Mouse (Mus musculus) neural tube, embryonic 11.5 days (tissue): ENCODE data around the gene Myo16. TPM values are rescaled to one million over a fixed set of nuclear protein-coding genes. Genes with fewer than 3 reads are reported as not detected.
A peak's percentile ranks its signal among the peaks of the same experiment; 100 is the strongest.

Experiments used
- ATAC-seq: fragments of 200-750 bp; cut with Nextera tagmentation; 2 replicates; pipeline ENCODE4 v1.8.0; 2017; ENCODE audit warnings: moderate number of reproducible peaks, mild to moderate bottlenecking, moderate TSS enrichment, moderate library complexity; ENCODE audit not compliant: insufficient read depth, low FRiP score, low TSS enrichment
- DNase-seq: peaks from one replicate; pipeline ENCODE4 v3.0.0-alpha.2; 2015; ENCODE audit warnings: low spot score
- H3K27ac ChIP-seq: fragments of 300-500 bp; sonication (generic); 2 replicates; pipeline ENCODE4 v1.5.1; 2014; ENCODE audit warnings: low read depth, mild to moderate bottlenecking, low read length
- H3K27me3 ChIP-seq: fragments of 300-500 bp; sonication (generic); 2 replicates; pipeline ENCODE4 v1.6.1; 2014; ENCODE audit warnings: mild to moderate bottlenecking, low read length, mixed read lengths; ENCODE audit not compliant: control insufficient read depth, insufficient read depth
- H3K36me3 ChIP-seq: fragments of 300-500 bp; sonication (generic); 2 replicates; pipeline ENCODE4 v1.6.1; 2014; ENCODE audit warnings: mild to moderate bottlenecking, low read length, moderate library complexity, mixed read lengths; ENCODE audit not compliant: control insufficient read depth, insufficient read depth
- H3K4me1 ChIP-seq: fragments of 300-500 bp; sonication (generic); 2 replicates; pipeline ENCODE4 v1.6.1; 2014; ENCODE audit warnings: low read length, mixed read lengths; ENCODE audit not compliant: control insufficient read depth, insufficient read depth
- H3K4me2 ChIP-seq: fragments of 300-500 bp; sonication (generic); 2 replicates; pipeline ENCODE4 v1.6.1; 2014; ENCODE audit warnings: low read depth, mild to moderate bottlenecking, moderate library complexity
- H3K4me3 ChIP-seq: fragments of 300-500 bp; sonication (generic); 2 replicates; pipeline ENCODE4 v1.5.1; 2014; ENCODE audit warnings: low read depth, low read length
- H3K9ac ChIP-seq: fragments of 300-500 bp; sonication (generic); 2 replicates; pipeline ENCODE4 v1.6.1; 2014; ENCODE audit warnings: mild to moderate bottlenecking, low read length
- H3K9me3 ChIP-seq: fragments of 300-500 bp; sonication (generic); 2 replicates; pipeline ENCODE4 v1.6.1; 2016; ENCODE audit warnings: low read length; ENCODE audit not compliant: control insufficient read depth
- WGBS: fragments of 180-500 bp; shearing (Covaris S2); extraction: QIAGEN DNeasy Blood & Tissue Kit; methylation state at CpG from one replicate; pipeline ENCODE4 v1.1.7; 2014; 5-methylcytosine and 5-hydroxymethylcytosine counted together
- polyA plus RNA-seq: library from polyadenylated mRNA; unstranded; fragments of >200 nt; fragmentation: Nextera tagmentation; extraction: Ambion mirVana; gene quantifications from 2 replicates; pipeline ENCODE4 v1.2.1, GENCODE M21; 2014

The Myo16 gene
- polyA plus RNA-seq, 1 experiment from 2014 or later = 2.5 TPM

DNA sequence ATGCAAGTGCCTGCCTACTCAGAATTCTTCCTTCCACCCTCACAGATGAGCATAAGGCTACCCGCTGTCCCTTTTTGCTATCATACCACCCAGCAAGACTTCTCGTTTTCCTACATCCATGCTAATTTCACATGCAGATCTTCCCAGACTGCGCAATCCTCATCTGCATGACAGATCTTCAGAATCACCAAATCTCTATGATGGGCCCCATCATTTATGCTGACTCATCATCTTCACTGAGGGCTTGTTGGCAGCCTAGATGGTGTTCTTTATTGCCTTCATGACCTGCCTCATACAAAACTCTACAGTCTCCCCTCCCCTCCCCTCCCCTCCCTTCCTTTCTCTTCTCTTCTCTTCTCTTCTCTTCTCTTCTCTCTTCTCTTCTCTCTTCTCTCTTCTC is 395.7 kb downstream of the Myo16 start:
- 96% methylated on average over 3 of the region's 3 CpGs for WGBS
- H3K9ac ChIP-seq = no peak overlapping the region
- H3K4me3 ChIP-seq = no peak overlapping the region
- no peaks in the 10 kb centered on the region for H3K36me3 ChIP-seq
- H3K27me3 ChIP-seq = no peaks in the 10 kb centered on the region
- no peak overlapping the region for H3K27ac ChIP-seq
- H3K4me2 ChIP-seq = no peak overlapping the region
- H3K9me3 ChIP-seq = no peaks in the 10 kb centered on the region
- ATAC-seq = no peak
- no peaks in the 10 kb centered on the region for H3K4me1 ChIP-seq
- DNase-seq = no peak

DNA sequence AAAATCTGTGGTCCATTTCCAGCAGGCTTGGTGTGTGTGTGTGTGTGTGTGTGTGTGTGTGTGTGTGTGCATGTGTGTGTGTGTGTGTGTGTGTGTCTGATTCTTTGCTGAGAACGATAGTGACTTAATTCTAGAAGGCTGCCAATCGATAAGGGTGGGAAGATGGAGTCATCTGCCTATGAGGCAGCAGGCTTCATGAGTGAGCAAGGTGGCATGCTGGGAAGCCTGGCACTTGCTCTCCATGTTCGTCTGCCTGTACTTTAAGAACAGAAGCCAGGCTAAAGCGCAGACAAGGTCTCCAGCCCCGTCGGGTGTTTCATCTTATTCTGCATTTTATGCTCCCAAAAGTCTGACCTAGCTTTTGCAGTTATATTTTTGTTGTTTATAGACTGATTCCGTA is 404.2 kb downstream of the Myo16 start:
- ATAC-seq (no peak), DNase-seq (no peak)
- Histone ChIP-seq H3K4me3 (no peak overlapping the region), H3K4me1 (peaks cover 2% of the 10 kb centered on the region; the same call in 1 of the 2 replicates), H3K36me3 (no peaks in the 10 kb centered on the region), H3K9ac (no peak overlapping the region), H3K27me3 (no peaks in the 10 kb centered on the region), H3K4me2 (no peak overlapping the region), H3K27ac (no peak overlapping the region), H3K9me3 (no peaks in the 10 kb centered on the region)
- 62% methylated on average over 7 of the region's 7 CpGs for WGBS

DNA sequence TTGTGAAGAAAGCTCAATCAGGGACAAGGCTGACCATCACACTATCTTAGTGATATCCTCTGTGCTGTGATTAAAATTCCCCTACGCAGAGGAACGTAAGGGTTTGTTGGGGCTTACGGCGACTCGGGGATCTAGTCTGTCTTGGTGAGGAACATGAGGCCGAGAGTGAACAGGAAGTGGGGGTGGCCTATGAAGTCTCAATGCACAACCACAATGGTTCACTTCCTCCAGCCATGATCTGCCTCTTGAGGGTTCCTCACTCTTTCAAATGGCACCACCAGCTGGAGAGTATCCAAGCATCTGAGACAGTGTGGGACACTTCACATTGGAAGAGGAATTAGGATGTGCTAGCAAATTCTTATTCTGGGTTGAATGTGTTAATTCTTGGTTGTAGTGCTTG is 405.8 kb downstream of the Myo16 start:
- no peak for DNase-seq
- H3K36me3 ChIP-seq = no peaks in the 10 kb centered on the region
- no peaks in the 10 kb centered on the region for H3K9me3 ChIP-seq
- H3K9ac ChIP-seq = no peak overlapping the region
- H3K4me1 ChIP-seq = peaks cover 2% of the 10 kb centered on the region; the same call in 1 of the 2 replicates
- ATAC-seq = no peak
- no peaks in the 10 kb centered on the region for H3K27me3 ChIP-seq
- no peak overlapping the region for H3K4me2 ChIP-seq
- H3K27ac ChIP-seq = no peak overlapping the region
- H3K4me3 ChIP-seq = no peak overlapping the region
- WGBS = 90% methylated on average over 6 of the region's 6 CpGs

DNA sequence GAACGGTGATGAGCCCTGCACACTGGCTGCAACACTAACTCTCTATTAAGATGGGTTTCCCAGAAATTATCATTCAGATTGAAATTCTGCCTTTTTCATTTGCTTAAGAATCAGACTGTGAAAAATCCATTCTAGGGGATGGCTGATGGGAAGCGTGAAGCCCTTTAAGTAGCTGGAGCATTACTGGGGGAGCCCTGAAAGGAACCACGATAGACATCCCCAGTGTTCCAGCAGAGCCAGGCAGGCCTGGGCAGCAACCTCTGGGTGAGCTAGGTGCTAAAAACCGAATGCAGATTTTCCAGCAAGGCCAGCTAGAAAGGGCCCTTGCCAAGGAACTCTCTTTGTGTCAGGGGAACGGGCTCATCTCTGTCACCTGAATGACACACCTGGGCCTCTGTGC is 407.9 kb downstream of the Myo16 start:
- Histone ChIP-seq H3K27me3 (no peaks in the 10 kb centered on the region), H3K4me1 (peaks cover 2% of the 10 kb centered on the region; the same call in 1 of the 2 replicates), H3K9ac (no peak overlapping the region), H3K36me3 (no peaks in the 10 kb centered on the region), H3K9me3 (no peaks in the 10 kb centered on the region), H3K27ac (no peak overlapping the region), H3K4me3 (no peak overlapping the region), H3K4me2 (no peak overlapping the region)
- WGBS = 72% methylated on average over 5 of the region's 5 CpGs
- ATAC-seq (no peak), DNase-seq (peak; percentile 4)

DNA sequence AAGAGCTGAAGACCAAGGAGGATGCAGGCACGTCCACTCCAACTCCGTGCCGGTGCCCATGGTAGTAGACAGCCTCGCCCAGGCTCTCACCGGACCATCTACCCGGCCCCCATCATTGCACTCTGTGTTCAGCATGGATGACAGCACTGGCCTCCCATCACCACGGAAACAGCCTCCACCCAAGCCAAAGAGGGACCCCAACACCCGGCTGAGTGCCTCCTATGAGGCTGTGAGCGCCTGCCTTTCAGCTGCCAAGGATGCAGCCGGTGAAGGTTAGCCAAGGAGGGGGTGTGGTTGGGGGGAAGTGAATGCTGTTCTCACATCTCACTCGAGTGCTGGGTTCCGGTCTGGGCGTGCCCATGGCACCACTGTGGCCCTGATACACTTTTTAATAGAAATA is 408.3 kb downstream of the Myo16 start:
- H3K4me1 ChIP-seq = peaks cover 2% of the 10 kb centered on the region; the same call in 1 of the 2 replicates
- no peak overlapping the region for H3K27ac ChIP-seq
- no peaks in the 10 kb centered on the region for H3K27me3 ChIP-seq
- H3K36me3 ChIP-seq = no peaks in the 10 kb centered on the region
- WGBS = 75% methylated on average over 13 of the region's 13 CpGs
- H3K9ac ChIP-seq = no peak overlapping the region
- H3K9me3 ChIP-seq = no peaks in the 10 kb centered on the region
- ATAC-seq (no peak), DNase-seq (peak; percentile 0)
- no peak overlapping the region for H3K4me2 ChIP-seq
- H3K4me3 ChIP-seq = no peak overlapping the region

DNA sequence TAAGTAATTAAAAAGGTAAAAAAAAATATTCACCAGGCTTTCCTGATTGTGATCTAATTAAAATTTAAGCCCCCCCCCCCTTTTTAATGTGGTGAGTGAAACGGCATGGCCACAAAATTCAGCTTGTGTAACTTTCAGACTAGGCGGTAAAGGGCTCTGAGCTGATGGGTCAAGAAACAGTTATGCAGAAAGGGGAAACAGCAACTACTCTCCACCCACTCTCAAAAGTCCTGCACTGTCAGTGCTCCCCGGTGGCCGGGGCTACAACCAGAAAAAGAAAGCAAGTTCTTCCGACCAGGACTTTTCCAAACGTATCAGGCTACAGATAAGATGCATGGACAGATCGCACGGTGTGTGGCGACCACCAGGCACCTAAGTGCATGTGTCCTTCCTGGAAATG is 408.9 kb downstream of the Myo16 start:
- H3K4me2 ChIP-seq = no peak overlapping the region
- no peak overlapping the region for H3K4me3 ChIP-seq
- DNase-seq (no peak), ATAC-seq (no peak)
- H3K4me1 ChIP-seq = peaks cover 2% of the 10 kb centered on the region; the same call in 1 of the 2 replicates
- no peaks in the 10 kb centered on the region for H3K36me3 ChIP-seq
- no peaks in the 10 kb centered on the region for H3K9me3 ChIP-seq
- no peaks in the 10 kb centered on the region for H3K27me3 ChIP-seq
- H3K27ac ChIP-seq = no peak overlapping the region
- WGBS = 91% methylated on average over 9 of the region's 9 CpGs
- no peak overlapping the region for H3K9ac ChIP-seq

DNA sequence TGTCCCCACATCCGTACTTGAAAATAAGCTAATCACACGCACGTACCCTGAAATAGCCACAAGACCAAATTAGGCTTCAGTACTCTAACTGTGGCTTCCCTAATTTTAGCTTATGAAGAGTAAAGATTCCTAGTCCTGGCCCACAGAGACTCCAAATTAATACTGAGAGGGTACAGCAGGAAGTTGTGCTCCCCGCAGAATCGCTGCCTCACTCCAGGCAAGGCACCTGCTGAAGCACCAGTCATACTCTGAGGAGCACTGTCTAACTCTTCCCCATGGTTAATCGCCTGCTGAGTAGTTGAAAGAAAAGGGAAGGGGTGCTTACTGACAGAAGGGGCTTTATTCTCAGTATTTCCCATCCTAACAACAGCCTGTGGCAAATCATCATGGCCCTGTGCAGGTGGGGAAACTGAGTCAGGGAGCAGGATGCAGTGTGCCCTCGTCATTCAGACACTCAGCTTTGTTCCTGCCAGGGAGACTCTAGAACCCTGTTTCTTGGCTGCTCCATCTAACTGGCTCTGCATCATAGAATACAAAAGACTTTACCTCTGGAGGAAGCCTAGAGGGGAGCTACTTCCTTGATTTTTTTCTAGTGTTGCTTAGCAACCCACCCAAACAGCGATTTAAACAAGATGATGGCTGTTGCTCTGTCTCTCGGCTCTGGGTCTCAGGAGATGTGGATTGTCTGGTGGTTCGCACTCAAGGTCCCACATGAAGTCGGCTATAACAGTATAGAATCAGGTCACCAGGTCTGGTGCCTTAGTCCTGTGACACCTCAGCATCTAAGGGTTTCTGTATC is 411.7 kb downstream of the Myo16 start:
- peak; percentile 6 for DNase-seq

DNA sequence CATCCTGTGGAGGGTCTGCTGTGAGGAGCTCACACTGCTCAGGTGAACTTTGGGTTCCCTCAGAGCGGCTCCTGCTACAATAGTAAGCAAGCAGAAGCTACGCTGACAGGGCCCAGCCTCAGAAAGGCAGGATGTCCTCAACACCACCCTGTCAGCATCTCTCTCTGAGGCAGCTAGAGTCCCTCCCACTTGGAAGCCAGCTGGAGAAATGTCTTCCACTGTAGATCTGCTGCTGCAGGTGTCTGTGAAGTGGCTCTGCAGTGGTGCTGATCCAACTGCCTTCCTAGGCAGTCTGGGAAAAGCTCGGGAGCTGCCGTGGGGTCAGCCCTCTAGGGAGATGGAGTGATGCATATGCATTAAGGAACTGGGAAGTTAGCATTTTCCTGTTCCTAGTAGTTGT is 414.7 kb downstream of the Myo16 start:
- Histone ChIP-seq H3K4me1 (no peaks in the 10 kb centered on the region), H3K27me3 (no peaks in the 10 kb centered on the region), H3K4me3 (no peak overlapping the region), H3K9ac (no peak overlapping the region), H3K27ac (no peak overlapping the region), H3K36me3 (no peaks in the 10 kb centered on the region), H3K4me2 (no peak overlapping the region), H3K9me3 (no peaks in the 10 kb centered on the region)
- 76% methylated on average over 4 of the region's 4 CpGs for WGBS
- no peak for ATAC-seq
- DNase-seq = peak; percentile 1

More for the DNA sequence above, 411.7 kb downstream of the Myo16 start:
- peaks cover 2% of the 10 kb centered on the region; the same call in 1 of the 2 replicates for H3K4me1 ChIP-seq
- no peak overlapping the region for H3K9ac ChIP-seq
- H3K27me3 ChIP-seq = no peaks in the 10 kb centered on the region
- H3K9me3 ChIP-seq = no peaks in the 10 kb centered on the region
- no peak overlapping the region for H3K27ac ChIP-seq
- H3K4me3 ChIP-seq = no peak overlapping the region
- H3K36me3 ChIP-seq = no peaks in the 10 kb centered on the region
- no peak for ATAC-seq
- H3K4me2 ChIP-seq = no peak overlapping the region
- 75% methylated on average over 11 of the region's 11 CpGs for WGBS

DNA sequence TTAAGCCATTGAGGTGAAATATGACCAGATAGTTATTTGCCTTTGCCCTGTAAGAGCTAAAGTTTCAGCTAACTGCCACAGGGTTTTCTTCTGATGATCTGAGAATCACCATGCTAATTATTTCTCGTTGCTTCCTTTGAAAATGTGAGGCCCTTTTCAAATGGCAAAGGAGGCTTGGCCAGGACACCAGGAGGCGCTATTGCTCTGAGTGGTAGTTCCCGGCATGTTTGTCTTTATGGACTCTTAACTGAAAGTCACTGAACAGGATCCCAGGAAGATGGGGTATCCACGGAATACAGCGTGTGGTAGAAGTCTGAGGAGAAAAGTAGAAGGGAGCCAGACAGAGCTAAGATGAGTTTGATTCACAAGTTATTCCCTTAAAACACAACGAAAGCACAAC is 420.4 kb downstream of the Myo16 start:
- no peak overlapping the region for H3K4me2 ChIP-seq
- 27% methylated on average over 6 of the region's 6 CpGs for whole genome bisulfite sequencing
- H3K4me1 ChIP-seq = no peaks in the 10 kb centered on the region
- no peaks in the 10 kb centered on the region for H3K27me3 ChIP-seq
- H3K4me3 ChIP-seq = no peak overlapping the region
- H3K9me3 ChIP-seq = no peaks in the 10 kb centered on the region
- no peak overlapping the region for H3K27ac ChIP-seq
- DNase-seq (peak; percentile 84), ATAC-seq (no peak)
- H3K36me3 ChIP-seq = no peaks in the 10 kb centered on the region
- H3K9ac ChIP-seq = no peak overlapping the region
